Mouse (Mus musculus): ENCODE data around the gene Ebf4.

The Ebf4 gene

GRCm38 (mm10) chr2:130390993-130391625, 96.1 kb downstream of the Ebf4 start:
- DNase-seq: peak; percentile 66 to 78

- DNase-seq: no peak
Observed at GRCm38 (mm10) chr2:130392836-130393235, 97.9 kb downstream of the Ebf4 start.

GRCm38 (mm10) chr2:130395696-130396095, 100.7 kb downstream of the Ebf4 start:
- DNase-seq: no peak

- DNase-seq: no peak
Observed at GRCm38 (mm10) chr2:130397186-130397985, 102.4 kb downstream of the Ebf4 start, which contains the start of gene Cpxm1. Gene Cpxm1, minus strand, starts transcription at chr2:130397574.

- DNase-seq: no peak
Observed at GRCm38 (mm10) chr2:130398091-130398490, 103.1 kb downstream of the Ebf4 start.

- no peak for DNase-seq
Observed at GRCm38 (mm10) chr2:130400046-130400445, 105.1 kb downstream of the Ebf4 start.

- no peak for DNase-seq
Observed at GRCm38 (mm10) chr2:130401891-130402290, 106.9 kb downstream of the Ebf4 start.

GRCm38 (mm10) chr2:130404939-130405338, 110.0 kb downstream of the Ebf4 start, which contains the start of the genes Gm28372 and 1700020A23Rik:
Gene Gm28372, plus strand, starts transcription at chr2:130405239.
Gene 1700020A23Rik, plus strand, starts transcription at chr2:130405259.
- DNase-seq: no peak

- no peak for DNase-seq
Observed at GRCm38 (mm10) chr2:130406178-130406577, 111.2 kb downstream of the Ebf4 start, which contains the start of gene Tmem239. Gene Tmem239, plus strand, starts transcription at chr2:130406478.

GRCm38 (mm10) chr2:130408194-130408593, 113.2 kb downstream of the Ebf4 start:
- no peak for DNase-seq

- DNase-seq: peak; percentile 37 to 43
Observed at GRCm38 (mm10) chr2:130411558-130412495, 116.9 kb downstream of the Ebf4 start.

- no peak for DNase-seq
Observed at GRCm38 (mm10) chr2:130412775-130413174, 117.8 kb downstream of the Ebf4 start.

- DNase-seq: no peak
Observed at GRCm38 (mm10) chr2:130414094-130414856, 119.3 kb downstream of the Ebf4 start.

All from thymus, adult 18-20 months (tissue).